Mouse (Mus musculus) midbrain, embryonic 11.5 days (tissue): ENCODE data around the gene Prkcb. TPM values are rescaled to one million over a fixed set of nuclear protein-coding genes. Genes with fewer than 3 reads are reported as not detected.
A peak's percentile ranks its signal among the peaks of the same experiment; 100 is the strongest.

Experiments used
- ATAC-seq: fragments of 200-750 bp; cut with Nextera tagmentation; 2 replicates; pipeline ENCODE4 v1.8.0; 2017; ENCODE audit warnings: moderate TSS enrichment, moderate library complexity; ENCODE audit not compliant: low FRiP score
- DNase-seq: peaks from one replicate; pipeline ENCODE4 v3.0.0; 2015; ENCODE audit warnings: low spot score; ENCODE audit errors: missing footprints
- H3K27ac ChIP-seq: fragments of 300-500 bp; sonication (generic); 2 replicates; pipeline ENCODE4 v1.5.1; 2014; ENCODE audit warnings: low read depth, low read length
- H3K27me3 ChIP-seq: fragments of 300-500 bp; sonication (generic); 2 replicates; pipeline ENCODE4 v1.6.1; 2014; ENCODE audit warnings: mild to moderate bottlenecking, low read length, moderate library complexity, mixed read lengths; ENCODE audit not compliant: control insufficient read depth, insufficient read depth
- H3K36me3 ChIP-seq: fragments of 300-500 bp; sonication (generic); 2 replicates; pipeline ENCODE4 v1.6.1; 2014; ENCODE audit warnings: mild to moderate bottlenecking, low read length, moderate library complexity, mixed read lengths; ENCODE audit not compliant: control insufficient read depth, insufficient read depth
- H3K4me1 ChIP-seq: fragments of 300-500 bp; sonication (generic); 2 replicates; pipeline ENCODE4 v1.6.1; 2014; ENCODE audit warnings: low read length; ENCODE audit not compliant: control insufficient read depth, insufficient read depth
- H3K4me2 ChIP-seq: fragments of 300-500 bp; sonication (generic); 2 replicates; pipeline ENCODE4 v1.6.1; 2014; ENCODE audit warnings: mild to moderate bottlenecking, moderate library complexity
- H3K4me3 ChIP-seq: fragments of 300-500 bp; sonication (generic); 2 replicates; pipeline ENCODE4 v1.5.1; 2014; ENCODE audit warnings: low read depth, low read length
- H3K9ac ChIP-seq: fragments of 300-500 bp; sonication (generic); 2 replicates; pipeline ENCODE4 v1.6.1; 2014; ENCODE audit warnings: low read length
- H3K9me3 ChIP-seq: fragments of 300-500 bp; sonication (generic); 2 replicates; pipeline ENCODE4 v1.6.1; 2016; ENCODE audit warnings: low read length; ENCODE audit not compliant: control insufficient read depth
- WGBS: fragments of 180-500 bp; shearing (Covaris S2); extraction: QIAGEN DNeasy Blood & Tissue Kit; methylation state at CpG from one replicate; pipeline ENCODE4 v1.1.7; 2014; 5-methylcytosine and 5-hydroxymethylcytosine counted together
- polyA plus RNA-seq: library from polyadenylated mRNA; unstranded; fragments of >200 nt; fragmentation: Nextera tagmentation; extraction: Ambion mirVana; gene quantifications from 2 replicates; pipeline ENCODE4 v1.2.1, GENCODE M21; 2014

Prkcb gene
- polyA plus RNA-seq, 1 experiment from 2014 or later, result 17.9 TPM

- H3K9ac ChIP-seq, result no peak overlapping the region
- no peak overlapping the region for H3K27ac ChIP-seq
- 84% methylated on average over 7 of the region's 7 CpGs for WGBS
- H3K27me3 ChIP-seq, result no peaks in the 10 kb centered on the region
- H3K4me3 ChIP-seq, result no peak overlapping the region
- H3K9me3 ChIP-seq, result no peaks in the 10 kb centered on the region
- no peak overlapping the region for H3K4me2 ChIP-seq
- DNase-seq, result no peak
- ATAC-seq, result no peak
- no peaks in the 10 kb centered on the region for H3K4me1 ChIP-seq
- no peaks in the 10 kb centered on the region for H3K36me3 ChIP-seq
Measured at GRCm38 (mm10) chr7:122344656-122345055, 56.1 kb downstream of the Prkcb start.

DNA sequence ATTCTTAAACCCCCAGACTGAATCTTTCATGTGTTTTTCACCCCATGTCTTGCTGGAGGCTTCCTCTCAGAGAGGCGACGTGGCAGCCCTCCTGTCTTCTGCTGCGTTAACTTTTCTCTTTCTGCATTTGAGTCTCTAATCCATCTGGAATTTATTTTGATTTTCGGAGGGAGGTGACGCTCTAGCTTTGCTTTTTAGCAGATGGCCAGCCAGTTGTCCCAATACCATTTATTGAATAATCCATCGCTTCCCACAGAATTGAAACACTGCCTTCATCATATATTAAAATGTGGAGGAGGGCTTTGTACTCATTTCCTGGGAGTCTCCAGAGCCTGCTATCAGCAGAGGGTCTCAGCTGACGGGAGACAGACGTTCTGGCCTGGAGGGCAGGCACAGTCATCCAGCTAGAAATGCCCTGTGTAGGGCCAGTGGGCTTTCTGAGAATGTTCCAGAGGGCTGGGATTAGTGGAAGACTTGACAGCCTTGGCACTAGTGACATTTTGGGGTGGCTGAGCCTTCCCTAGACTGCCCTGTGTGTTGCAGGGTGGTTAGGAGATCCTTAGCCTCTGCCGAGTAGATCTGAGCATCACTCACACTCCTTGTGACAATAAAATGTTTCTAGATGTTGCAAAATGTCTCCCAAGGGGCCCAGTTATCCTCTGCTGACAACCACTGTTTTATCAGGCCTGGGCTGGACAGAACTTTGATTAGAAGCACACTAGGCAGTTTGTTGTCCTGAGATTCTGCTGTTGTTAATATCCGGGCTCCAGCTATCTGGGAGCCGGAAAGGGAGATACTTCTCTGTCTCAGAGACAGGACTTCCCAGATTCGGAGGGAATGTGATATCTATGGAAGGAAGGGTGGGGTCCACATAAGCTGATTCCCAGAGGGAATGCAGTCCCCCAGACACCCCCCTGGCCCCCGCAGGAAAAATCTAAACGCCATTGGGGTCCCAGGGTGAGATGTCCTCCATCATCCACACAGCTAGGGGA lies 58.0 kb downstream of the Prkcb start:
- H3K27me3 ChIP-seq, result no peaks in the 10 kb centered on the region
- no peaks in the 10 kb centered on the region for H3K9me3 ChIP-seq
- ATAC-seq (no peak), DNase-seq (no peak)
- H3K36me3 ChIP-seq, result no peaks in the 10 kb centered on the region
- 75% methylated on average over 14 of the region's 14 CpGs for WGBS
- no peak overlapping the region for H3K4me2 ChIP-seq
- no peak overlapping the region for H3K27ac ChIP-seq
- no peak overlapping the region for H3K4me3 ChIP-seq
- H3K4me1 ChIP-seq, result no peaks in the 10 kb centered on the region
- no peak overlapping the region for H3K9ac ChIP-seq

DNA sequence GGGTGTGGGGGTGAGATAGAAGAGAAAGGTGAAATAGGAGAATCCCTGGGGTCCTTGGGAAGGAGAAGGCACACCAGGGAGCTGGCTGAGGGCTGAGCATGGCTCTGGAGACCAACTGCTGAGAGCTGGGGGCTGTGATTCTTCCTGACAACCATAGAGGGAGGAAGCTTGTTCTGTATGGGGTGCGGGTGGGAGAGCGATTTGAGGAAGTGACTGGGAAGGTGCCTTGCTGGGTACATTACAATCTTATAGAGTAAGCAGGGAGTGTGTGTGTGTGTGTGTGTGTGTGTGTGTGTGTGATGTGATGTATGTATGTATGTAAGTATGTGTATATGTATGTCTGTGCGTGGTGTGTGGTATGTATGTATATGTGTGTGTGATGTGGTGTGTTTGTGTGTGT lies 58.9 kb downstream of the Prkcb start:
- Histone ChIP-seq H3K36me3 (no peaks in the 10 kb centered on the region), H3K9ac (no peak overlapping the region), H3K9me3 (no peaks in the 10 kb centered on the region), H3K4me1 (no peaks in the 10 kb centered on the region), H3K27ac (no peak overlapping the region), H3K4me2 (no peak overlapping the region), H3K4me3 (no peak overlapping the region), H3K27me3 (no peaks in the 10 kb centered on the region)
- 78% methylated on average over 3 of the region's 3 CpGs for WGBS
- no peak for ATAC-seq
- DNase-seq, result no peak

DNA sequence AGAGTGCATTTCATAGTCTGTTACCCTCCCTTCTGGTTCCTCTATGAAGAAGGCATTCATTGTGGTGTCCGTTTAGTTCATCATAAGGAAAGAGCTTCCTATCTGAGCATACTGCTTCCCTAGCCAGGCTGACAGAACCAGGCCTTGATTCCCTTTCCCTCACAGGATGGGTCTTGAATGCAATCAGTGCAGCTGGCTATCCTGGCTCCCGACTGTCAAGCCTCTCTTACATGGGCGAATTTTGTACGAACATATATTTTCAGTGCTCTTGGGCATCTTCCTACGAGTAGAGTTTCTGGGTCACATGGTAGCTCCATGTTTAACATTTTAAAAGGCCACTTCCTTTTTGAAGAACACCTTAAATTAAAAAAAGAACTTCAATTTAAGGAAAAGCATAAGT lies 61.4 kb downstream of the Prkcb start:
- ATAC-seq, result no peak
- no peaks in the 10 kb centered on the region for H3K36me3 ChIP-seq
- no peaks in the 10 kb centered on the region for H3K9me3 ChIP-seq
- 0 out of 2 replicates have a peak, but pooled peaks cover 2% of the 10 kb centered on the region for H3K4me1 ChIP-seq
- 91% methylated on average over 5 of the region's 5 CpGs for WGBS
- DNase-seq, result no peak
- no peak overlapping the region for H3K27ac ChIP-seq
- no peak overlapping the region for H3K4me2 ChIP-seq
- no peak overlapping the region for H3K9ac ChIP-seq
- H3K27me3 ChIP-seq, result no peaks in the 10 kb centered on the region
- no peak overlapping the region for H3K4me3 ChIP-seq

- H3K4me3 ChIP-seq, result no peak overlapping the region
- no peaks in the 10 kb centered on the region for H3K27me3 ChIP-seq
- no peaks in the 10 kb centered on the region for H3K36me3 ChIP-seq
- no peaks in the 10 kb centered on the region for H3K9me3 ChIP-seq
- ATAC-seq, result no peak
- H3K9ac ChIP-seq, result no peak overlapping the region
- 83% methylated on average over 2 of the region's 2 CpGs for WGBS
- 0 out of 2 replicates have a peak, but pooled peaks cover 2% of the 10 kb centered on the region for H3K4me1 ChIP-seq
- no peak overlapping the region for H3K27ac ChIP-seq
- no peak for DNase-seq
- no peak overlapping the region for H3K4me2 ChIP-seq
Measured at GRCm38 (mm10) chr7:122350741-122351140, 62.2 kb downstream of the Prkcb start.

DNA sequence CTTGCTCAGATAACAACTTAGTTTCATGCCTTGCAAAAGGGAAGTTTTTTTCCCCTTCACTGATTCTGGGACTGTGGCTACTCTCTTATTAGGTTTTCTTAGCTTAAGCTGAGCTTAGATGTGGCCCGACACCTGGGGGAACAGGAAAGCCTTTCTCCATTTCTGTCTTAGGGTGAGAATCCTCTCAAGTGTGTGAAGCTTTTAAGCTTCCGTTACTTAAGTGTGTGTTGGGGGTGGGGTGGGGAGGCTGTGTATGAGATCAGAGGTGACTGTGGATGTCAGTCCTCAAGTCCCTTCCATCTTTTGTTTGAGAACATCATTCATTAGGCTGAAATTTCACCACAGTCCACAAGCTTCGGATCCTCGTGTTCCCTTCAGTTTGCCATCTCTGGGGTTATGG lies 63.3 kb downstream of the Prkcb start:
- Histone ChIP-seq H3K36me3 (no peaks in the 10 kb centered on the region), H3K9ac (no peak overlapping the region), H3K27me3 (no peaks in the 10 kb centered on the region), H3K4me3 (no peak overlapping the region), H3K9me3 (no peaks in the 10 kb centered on the region), H3K27ac (no peak overlapping the region), H3K4me1 (0 out of 2 replicates have a peak, but pooled peaks cover 2% of the 10 kb centered on the region), H3K4me2 (no peak overlapping the region)
- no peak for DNase-seq
- WGBS, result 85% methylated on average over 4 of the region's 4 CpGs
- no peak for ATAC-seq

- peak; percentile 87 for DNase-seq
- no peak overlapping the region for H3K4me2 ChIP-seq
- peak; percentile 70 for ATAC-seq
- H3K9ac ChIP-seq, result no peak overlapping the region
- H3K36me3 ChIP-seq, result no peaks in the 10 kb centered on the region
- H3K27ac ChIP-seq, result peak overlapping the region; percentile 10; the same call in 1 of the 2 replicates
- 0 out of 2 replicates have a peak, but pooled peaks cover 2% of the 10 kb centered on the region for H3K4me1 ChIP-seq
- no peak overlapping the region for H3K4me3 ChIP-seq
- no peaks in the 10 kb centered on the region for H3K27me3 ChIP-seq
- WGBS, result 68% methylated on average over 12 of the region's 12 CpGs
- H3K9me3 ChIP-seq, result no peaks in the 10 kb centered on the region
Measured at GRCm38 (mm10) chr7:122352566-122353277, 64.2 kb downstream of the Prkcb start.

- Histone ChIP-seq H3K4me3 (no peak overlapping the region), H3K4me1 (0 out of 2 replicates have a peak, but pooled peaks cover 2% of the 10 kb centered on the region), H3K9me3 (no peaks in the 10 kb centered on the region), H3K9ac (no peak overlapping the region), H3K36me3 (no peaks in the 10 kb centered on the region), H3K4me2 (no peak overlapping the region), H3K27me3 (no peaks in the 10 kb centered on the region), H3K27ac (no peak overlapping the region)
- no peak for ATAC-seq
- WGBS, result 81% methylated on average over 4 of the region's 4 CpGs
- peak; percentile 76 for DNase-seq
Measured at GRCm38 (mm10) chr7:122353329-122353728, 64.8 kb downstream of the Prkcb start.

DNA sequence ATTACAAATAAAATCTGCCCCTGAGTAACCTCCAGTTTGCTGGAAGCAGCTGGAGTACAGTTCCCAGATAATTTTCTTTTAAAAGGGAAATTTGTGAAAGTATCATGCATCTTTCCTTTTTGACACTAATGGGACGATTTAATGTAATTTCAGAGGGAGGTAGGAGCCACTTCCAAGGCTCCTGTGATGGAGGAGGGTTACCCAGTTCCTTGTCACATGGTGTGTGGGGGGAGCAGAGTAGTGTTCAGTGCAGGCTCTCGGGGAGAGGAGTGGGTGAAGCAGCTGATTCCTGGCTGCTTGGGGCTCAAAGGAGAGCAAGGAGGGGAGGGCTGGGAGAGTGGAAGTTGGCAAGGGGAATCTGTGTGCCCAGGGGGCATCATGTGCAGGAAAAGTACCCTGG lies 68.4 kb downstream of the Prkcb start:
- H3K27me3 ChIP-seq, result no peaks in the 10 kb centered on the region
- H3K9me3 ChIP-seq, result no peaks in the 10 kb centered on the region
- H3K36me3 ChIP-seq, result no peaks in the 10 kb centered on the region
- ATAC-seq, result no peak
- 68% methylated on average over 2 of the region's 2 CpGs for WGBS
- H3K4me2 ChIP-seq, result no peak overlapping the region
- no peak for DNase-seq
- H3K4me3 ChIP-seq, result no peak overlapping the region
- H3K27ac ChIP-seq, result no peak overlapping the region
- no peak overlapping the region for H3K9ac ChIP-seq
- H3K4me1 ChIP-seq, result 0 out of 2 replicates have a peak, but pooled peaks cover 2% of the 10 kb centered on the region
